Mouse (Mus musculus) cerebellum, adult 2 months (tissue): ENCODE results near the gene Tcf3.

Experiments used
- CTCF ChIP-seq: fragments of 200-500 bp; IDR thresholded peaks from 2 replicates; pipeline ENCODE4 v1.5.1; 2011; ENCODE audit warnings: low read depth, mild to moderate bottlenecking, control low read depth, low read length, moderate library complexity, borderline replicate concordance; ENCODE audit not compliant: insufficient read depth
- POLR2A ChIP-seq: fragments of 200-500 bp; IDR thresholded peaks from 2 replicates; pipeline ENCODE4 v1.6.1; 2011; ENCODE audit warnings: low read length, control low read depth, borderline replicate concordance; ENCODE audit not compliant: insufficient read depth

GRCm38 (mm10) chr10:80388731-80389130 lies 44.7 kb downstream of the Tcf3 start:
- TF ChIP-seq CTCF (no peak), POLR2A (no peak)
